Mouse (Mus musculus) intestine, postnatal 0 days (tissue): Measurements from ENCODE around the gene Pdzk1. TPM values are rescaled to one million over a fixed set of nuclear protein-coding genes. Genes with fewer than 3 reads are reported as not detected.

Experiments used
- ATAC-seq: fragments of 200-750 bp; cut with Nextera tagmentation; 2 replicates; pipeline ENCODE4 v1.8.0; 2017; ENCODE audit warnings: mild to moderate bottlenecking, moderate TSS enrichment, moderate library complexity
- H3K27ac ChIP-seq: fragments of 300-500 bp; sonication (generic); 2 replicates; pipeline ENCODE4 v1.5.1; 2014; ENCODE audit warnings: mild to moderate bottlenecking, low read depth, low read length, moderate library complexity
- H3K27me3 ChIP-seq: fragments of 300-500 bp; sonication (generic); replicated peaks from 2 replicates; pipeline ENCODE4 v1.6.1; 2014; ENCODE audit warnings: low read length, mixed read lengths; ENCODE audit not compliant: control insufficient read depth, insufficient read depth
- H3K36me3 ChIP-seq: fragments of 300-500 bp; sonication (generic); 2 replicates; pipeline ENCODE4 v1.6.1; 2014; ENCODE audit warnings: mild to moderate bottlenecking, moderate library complexity; ENCODE audit not compliant: control insufficient read depth, insufficient read depth
- H3K4me1 ChIP-seq: fragments of 300-500 bp; sonication (generic); replicated peaks from 2 replicates; pipeline ENCODE4 v1.6.1; 2014; ENCODE audit warnings: antibody characterized with exemption, low read length, mixed read lengths; ENCODE audit not compliant: control insufficient read depth, insufficient read depth
- H3K4me2 ChIP-seq: fragments of 300-500 bp; sonication (generic); replicated peaks from 2 replicates; pipeline ENCODE4 v1.6.1; 2014; ENCODE audit warnings: low read depth, mild to moderate bottlenecking, moderate library complexity
- H3K4me3 ChIP-seq: fragments of 300-500 bp; sonication (generic); 2 replicates; pipeline ENCODE4 v1.5.1; 2014; ENCODE audit warnings: low read depth, low read length
- H3K9ac ChIP-seq: fragments of 300-500 bp; sonication (generic); 2 replicates; pipeline ENCODE4 v1.6.1; 2014; ENCODE audit warnings: mild to moderate bottlenecking, low read depth, low read length
- H3K9me3 ChIP-seq: fragments of 300-500 bp; sonication (generic); 2 replicates; pipeline ENCODE4 v1.6.1; 2016; ENCODE audit warnings: mixed run types; ENCODE audit not compliant: control insufficient read depth
- CTCF ChIP-seq: sonication (generic); IDR thresholded peaks from 2 replicates; pipeline ENCODE4 v1.5.1; 2016; ENCODE audit warnings: low read depth, mild to moderate bottlenecking, control low read depth, antibody characterized with exemption, moderate library complexity
- WGBS: fragments of 180-500 bp; shearing (Covaris S2); extraction: QIAGEN DNeasy Blood & Tissue Kit; methylation state at CpG from one replicate; pipeline ENCODE4 v1.1.7; 2014; 5-methylcytosine and 5-hydroxymethylcytosine counted together
- polyA plus RNA-seq: library from polyadenylated mRNA; unstranded; fragments of >200 nt; fragmentation: Nextera tagmentation; extraction: Ambion mirVana; gene quantifications from 2 replicates; pipeline ENCODE4 v1.2.1, GENCODE M21; 2015

Gene Pdzk1
- polyA plus RNA-seq, 1 experiment from 2014 or later: 224 TPM

DNA sequence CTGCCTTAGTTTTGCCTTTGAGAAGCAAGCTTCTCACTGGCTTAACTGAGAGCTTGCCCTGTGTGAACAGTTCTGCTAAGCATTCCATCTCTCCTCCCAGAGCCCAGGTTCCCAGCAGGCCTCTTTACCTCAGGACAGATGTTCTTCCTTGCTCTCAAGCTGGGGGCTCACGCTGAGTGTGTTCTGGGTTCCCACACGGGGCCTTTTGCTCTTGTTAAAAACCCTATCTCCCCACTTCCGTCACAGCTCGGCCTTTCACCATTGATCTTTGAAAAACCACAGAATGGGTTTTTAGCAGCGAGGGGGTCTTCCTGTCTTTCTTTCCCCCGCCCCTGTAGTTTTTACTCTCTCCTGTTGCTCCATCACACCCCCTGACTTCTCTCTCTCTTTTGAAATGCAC is 14.7 kb upstream of the Pdzk1 start:
- Histone ChIP-seq H3K27ac (no peak overlapping the region), H3K9me3 (no peaks in the 10 kb centered on the region), H3K4me3 (no peak overlapping the region), H3K4me2 (no peak overlapping the region), H3K4me1 (0 out of 2 replicates have a peak, but pooled peaks cover 3% of the 10 kb centered on the region), H3K36me3 (no peaks in the 10 kb centered on the region), H3K27me3 (no peaks in the 10 kb centered on the region), H3K9ac (no peak overlapping the region)
- TF ChIP-seq CTCF: no peak
- WGBS: 72% methylated on average over 6 of the region's 6 CpGs
- ATAC-seq: no peak

- no peak overlapping the region for H3K27ac ChIP-seq
- no peak for ATAC-seq
- no peaks in the 10 kb centered on the region for H3K27me3 ChIP-seq
- H3K9ac ChIP-seq: no peak overlapping the region
- WGBS: 68% methylated on average over 6 of the region's 6 CpGs
- H3K4me2 ChIP-seq: no peak overlapping the region
- H3K9me3 ChIP-seq: no peaks in the 10 kb centered on the region
- no peak overlapping the region for H3K4me3 ChIP-seq
- no peaks in the 10 kb centered on the region for H3K36me3 ChIP-seq
- no peak for TF ChIP-seq CTCF
- H3K4me1 ChIP-seq: 0 out of 2 replicates have a peak, but pooled peaks cover 3% of the 10 kb centered on the region
These were observed 8.8 kb upstream of the Pdzk1 start for GRCm38 (mm10) chr3:96820116-96820915.

GRCm38 (mm10) chr3:96821581-96821980 is 7.5 kb upstream of the Pdzk1 start:
- Histone ChIP-seq H3K27me3 (no peaks in the 10 kb centered on the region), H3K9me3 (no peaks in the 10 kb centered on the region), H3K9ac (no peak overlapping the region), H3K4me2 (no peak overlapping the region), H3K27ac (no peak overlapping the region), H3K4me3 (no peak overlapping the region), H3K4me1 (0 out of 2 replicates have a peak, but pooled peaks cover 3% of the 10 kb centered on the region), H3K36me3 (no peaks in the 10 kb centered on the region)
- no peak for TF ChIP-seq CTCF
- 87% methylated on average over 4 of the region's 4 CpGs for WGBS
- ATAC-seq: no peak

DNA sequence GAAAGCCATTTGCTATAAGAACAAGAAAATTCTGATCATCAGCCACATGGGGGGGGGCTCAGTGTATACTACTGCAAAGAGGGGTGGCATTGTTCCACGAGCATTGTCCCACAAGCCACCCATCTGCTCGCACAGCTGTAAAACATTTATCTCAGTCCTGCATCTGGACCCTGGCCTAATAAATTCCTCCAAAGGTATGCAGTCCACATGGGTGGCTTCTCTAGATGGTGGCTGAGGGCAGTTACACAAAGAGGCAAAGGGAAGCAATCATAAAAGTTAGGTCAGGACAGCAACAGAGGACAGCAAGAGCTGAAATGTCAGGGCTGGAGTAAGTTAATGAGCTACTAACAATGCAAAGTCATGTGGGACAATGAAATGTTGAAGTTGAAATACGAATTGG is 5.4 kb upstream of the Pdzk1 start:
- no peaks in the 10 kb centered on the region for H3K9me3 ChIP-seq
- H3K27ac ChIP-seq: no peak overlapping the region
- 0 out of 2 replicates have a peak, but pooled peaks cover 3% of the 10 kb centered on the region for H3K4me1 ChIP-seq
- no peak overlapping the region for H3K9ac ChIP-seq
- H3K36me3 ChIP-seq: no peaks in the 10 kb centered on the region
- no peak overlapping the region for H3K4me3 ChIP-seq
- no peaks in the 10 kb centered on the region for H3K27me3 ChIP-seq
- no peak overlapping the region for H3K4me2 ChIP-seq
- peak; percentile 75 for ATAC-seq
- WGBS: 23% methylated on average over 3 of the region's 3 CpGs
- no peak for TF ChIP-seq CTCF

DNA sequence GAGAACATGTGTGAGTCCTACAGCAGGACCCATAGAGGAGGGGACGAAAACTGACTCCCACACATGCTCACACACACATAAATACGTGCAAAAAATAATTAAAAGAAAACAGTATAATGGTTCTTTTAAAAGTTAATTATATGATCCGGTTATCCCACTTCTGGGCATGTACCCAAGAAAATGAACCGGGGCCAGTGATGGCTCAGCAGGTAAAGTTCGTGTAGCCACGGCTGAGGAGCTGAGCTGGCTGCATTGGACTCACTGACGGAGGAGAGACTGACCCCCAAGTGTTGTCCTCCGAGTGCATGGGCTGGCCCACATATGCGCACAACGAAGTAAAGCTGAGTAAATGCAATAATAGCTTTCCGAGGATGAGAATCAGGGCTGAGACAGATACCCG is 4.5 kb upstream of the Pdzk1 start:
- Histone ChIP-seq H3K9ac (no peak overlapping the region), H3K4me1 (0 out of 2 replicates have a peak, but pooled peaks cover 5% of the 10 kb centered on the region), H3K4me2 (no peak overlapping the region), H3K27me3 (no peaks in the 10 kb centered on the region), H3K9me3 (no peaks in the 10 kb centered on the region), H3K36me3 (no peaks in the 10 kb centered on the region), H3K27ac (no peak overlapping the region), H3K4me3 (no peak overlapping the region)
- WGBS: 85% methylated on average over 12 of the region's 12 CpGs
- no peak for TF ChIP-seq CTCF
- no peak for ATAC-seq

DNA sequence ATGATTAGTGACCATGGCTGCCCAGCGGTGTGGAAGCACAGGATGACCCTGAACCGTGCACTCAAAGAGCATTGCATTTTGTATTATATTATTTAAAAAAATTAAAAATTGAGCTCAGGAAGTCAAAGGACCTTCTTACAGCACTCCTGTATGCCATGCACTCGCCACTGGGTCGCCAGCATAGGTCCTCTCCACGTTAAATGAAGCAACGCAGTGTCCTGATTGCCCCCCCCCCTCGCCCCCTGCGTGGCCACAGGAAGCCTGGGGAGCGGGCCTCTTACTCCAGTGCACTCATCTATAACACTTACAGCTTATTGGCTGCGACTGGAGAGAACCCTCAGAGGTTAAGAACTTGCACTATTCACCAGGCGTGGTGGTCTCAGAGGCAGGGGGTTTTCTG is 3.8 kb upstream of the Pdzk1 start:
- H3K9me3 ChIP-seq: no peaks in the 10 kb centered on the region
- no peak overlapping the region for H3K27ac ChIP-seq
- H3K27me3 ChIP-seq: no peaks in the 10 kb centered on the region
- no peak overlapping the region for H3K4me3 ChIP-seq
- H3K4me1 ChIP-seq: 0 out of 2 replicates have a peak, but pooled peaks cover 7% of the 10 kb centered on the region
- TF ChIP-seq CTCF: no peak
- H3K4me2 ChIP-seq: no peak overlapping the region
- ATAC-seq: no peak
- no peak overlapping the region for H3K9ac ChIP-seq
- H3K36me3 ChIP-seq: no peaks in the 10 kb centered on the region
- 60% methylated on average over 11 of the region's 11 CpGs for WGBS
